Mouse (Mus musculus) liver, embryonic 14.5 days (tissue): ENCODE results near the gene Ssr2.

Source experiments
- CTCF ChIP-seq: IDR thresholded peaks from 2 replicates; pipeline ENCODE4 v1.5.1; 2016; ENCODE audit warnings: antibody characterized with exemption, low read depth, control low read depth
- EP300 ChIP-seq: IDR thresholded peaks from 2 replicates; pipeline ENCODE4 v1.6.1; 2016; ENCODE audit warnings: antibody characterized with exemption, low read depth

GRCm38 (mm10) chr3:88551586-88551985, 24.1 kb upstream of the Ssr2 start:
- TF ChIP-seq CTCF (no peak), EP300 (no peak)
